Mouse (Mus musculus) spleen, adult 2 months (tissue): ENCODE measurements around the gene Rad9b. TPM values are rescaled to one million over a fixed set of nuclear protein-coding genes. Genes with fewer than 3 reads are reported as not detected.

Source experiments
- DNase-seq, 2 experiments: peaks; one replicate each; pipeline versions ENCODE4 v3.0.0 to v3.0.0-alpha.2; 2012 to 2021; ENCODE audit warnings: low spot score in 2 of 2, low read depth in 1 of 2
- H3K27ac ChIP-seq: fragments of 200-500 bp; 2 replicates; pipeline ENCODE4 v1.5.1; 2012; ENCODE audit warnings: low read length, inconsistent platforms; ENCODE audit not compliant: insufficient read depth
- H3K27me3 ChIP-seq: fragments of 200-500 bp; 2 replicates; pipeline ENCODE4 v1.6.1; 2012; ENCODE audit warnings: mild to moderate bottlenecking, moderate library complexity, low read length, inconsistent platforms; ENCODE audit not compliant: control insufficient read depth, insufficient read depth
- H3K36me3 ChIP-seq: fragments of 200-500 bp; 2 replicates; pipeline ENCODE4 v1.6.1; 2012; ENCODE audit warnings: mild to moderate bottlenecking, low read length, inconsistent platforms; ENCODE audit not compliant: control insufficient read depth, insufficient read depth
- H3K4me1 ChIP-seq: fragments of 200-500 bp; 2 replicates; pipeline ENCODE4 v1.6.1; 2011; ENCODE audit warnings: inconsistent platforms; ENCODE audit not compliant: control insufficient read depth, insufficient read depth, insufficient read length
- H3K4me3 ChIP-seq: fragments of 200-500 bp; 2 replicates; pipeline ENCODE4 v1.5.1; 2011; ENCODE audit warnings: mild to moderate bottlenecking, inconsistent platforms; ENCODE audit not compliant: insufficient read depth, insufficient read length; ENCODE audit errors: extremely low read depth
- CTCF ChIP-seq: fragments of 200-500 bp; IDR thresholded peaks from 2 replicates; pipeline ENCODE4 v1.5.1; 2011; ENCODE audit warnings: mild to moderate bottlenecking, inconsistent platforms; ENCODE audit not compliant: insufficient read depth, insufficient read length, insufficient replicate concordance; ENCODE audit errors: extremely low read depth
- POLR2A ChIP-seq: fragments of 200-500 bp; IDR thresholded peaks from 2 replicates; pipeline ENCODE4 v1.6.1; 2011; ENCODE audit warnings: low read depth, low read length, inconsistent platforms
- WGBS: fragments of 180-500 bp; shearing (Covaris S2); methylation state at CpG from one replicate; pipeline ENCODE4 v1.1.7; 2018; 5-methylcytosine and 5-hydroxymethylcytosine counted together
- polyA plus RNA-seq: library from polyadenylated mRNA; depleted of rRNA; stranded (reverse); fragments of >200 nt; gene quantifications from 2 replicates; pipeline ENCODE4 v1.2.3, GENCODE M21; 2012

Gene Rad9b
- polyA plus RNA-seq, 1 experiment, result 3.8 TPM

DNA sequence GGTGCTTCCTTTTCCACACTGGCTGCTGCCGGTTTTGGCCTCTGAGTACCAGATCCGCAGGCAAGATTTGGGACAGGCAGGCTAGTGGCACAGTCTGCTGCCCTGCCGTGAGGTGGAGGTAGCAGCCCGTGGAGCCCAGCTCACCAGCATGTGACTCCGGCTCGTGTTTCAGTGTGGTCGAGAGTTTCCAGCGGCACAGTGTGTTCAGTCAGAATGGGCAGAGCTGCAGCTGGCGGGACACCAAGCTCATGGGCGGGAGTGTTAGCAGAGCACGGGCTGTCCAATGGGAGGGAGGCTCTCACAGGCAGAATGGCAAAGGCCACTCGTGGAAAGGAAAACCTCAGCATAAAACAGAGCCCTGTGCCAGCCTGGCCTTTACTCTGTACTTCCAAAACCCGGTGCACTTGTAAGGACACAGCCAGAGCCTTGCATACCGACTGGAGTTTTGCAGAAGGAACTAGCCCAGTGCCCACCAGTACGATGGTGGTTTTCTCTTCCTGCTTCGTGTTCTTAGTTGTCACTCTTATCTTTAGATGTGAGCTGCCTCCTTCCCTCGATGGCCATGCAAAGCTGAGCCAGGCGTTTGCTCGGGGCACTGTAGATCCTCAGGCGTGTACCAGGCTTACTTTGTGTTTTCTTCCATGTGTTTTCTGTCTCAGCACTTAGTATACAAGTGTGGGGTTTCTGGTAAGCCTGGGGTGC is 38.9 kb downstream of the Rad9b start:
- Histone ChIP-seq H3K4me3 (no peak overlapping the region), H3K4me1 (peaks cover 41% of the 10 kb centered on the region; the same call in 1 of the 2 replicates), H3K27me3 (no peaks in the 10 kb centered on the region), H3K27ac (peak overlapping the region; percentile 49), H3K36me3 (peaks cover 15% of the 10 kb centered on the region)
- TF ChIP-seq POLR2A, result no peak
- TF ChIP-seq CTCF, result no peak
- 4% methylated on average over 20 of the region's 20 CpGs for WGBS
- peak; percentile 59 to 64 for DNase-seq

DNA sequence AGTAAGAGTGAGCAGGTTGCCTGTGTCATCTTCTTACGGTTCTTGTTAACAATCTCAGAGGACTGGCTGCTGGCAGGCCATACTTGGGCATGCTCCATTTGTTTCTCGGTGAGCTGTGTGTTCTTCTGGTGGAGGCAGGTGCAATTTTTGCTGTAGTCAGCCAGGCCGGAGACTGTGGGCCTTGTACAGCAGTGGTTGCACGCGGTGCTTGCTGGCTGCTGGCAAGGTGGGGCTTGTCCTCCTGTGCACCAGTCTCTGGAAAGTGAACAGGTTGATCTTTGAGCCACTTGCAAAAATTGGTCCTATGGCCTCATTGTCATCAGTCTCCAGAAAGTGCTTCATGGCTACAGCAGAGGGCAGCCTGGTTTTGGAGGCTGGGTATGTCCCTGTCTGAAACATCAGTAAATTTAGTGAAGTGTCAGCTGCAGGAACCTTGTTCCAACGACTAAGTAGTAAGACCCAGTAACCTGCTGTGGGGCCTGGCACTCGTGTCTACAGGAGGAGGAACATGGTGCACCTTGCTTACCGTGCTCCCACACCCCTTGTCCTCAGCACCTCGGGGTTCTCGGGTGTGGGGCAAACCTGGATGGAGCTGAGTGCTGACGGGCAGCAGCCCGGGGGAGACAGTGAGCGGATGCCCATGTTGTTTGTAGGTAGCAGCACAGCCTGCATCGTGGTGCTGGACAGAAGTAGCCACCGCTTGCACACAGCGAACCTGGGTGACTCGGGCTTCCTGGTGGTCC is 40.9 kb downstream of the Rad9b start:
- Histone ChIP-seq H3K27ac (peak overlapping the region; percentile 1; the same call in 1 of the 2 replicates), H3K4me3 (no peak overlapping the region), H3K27me3 (no peaks in the 10 kb centered on the region), H3K36me3 (peaks cover 17% of the 10 kb centered on the region), H3K4me1 (peaks cover 41% of the 10 kb centered on the region; the same call in 1 of the 2 replicates)
- no peak for TF ChIP-seq POLR2A
- no peak for TF ChIP-seq CTCF
- WGBS, result 72% methylated on average over 17 of the region's 17 CpGs
- no peak for DNase-seq

DNA sequence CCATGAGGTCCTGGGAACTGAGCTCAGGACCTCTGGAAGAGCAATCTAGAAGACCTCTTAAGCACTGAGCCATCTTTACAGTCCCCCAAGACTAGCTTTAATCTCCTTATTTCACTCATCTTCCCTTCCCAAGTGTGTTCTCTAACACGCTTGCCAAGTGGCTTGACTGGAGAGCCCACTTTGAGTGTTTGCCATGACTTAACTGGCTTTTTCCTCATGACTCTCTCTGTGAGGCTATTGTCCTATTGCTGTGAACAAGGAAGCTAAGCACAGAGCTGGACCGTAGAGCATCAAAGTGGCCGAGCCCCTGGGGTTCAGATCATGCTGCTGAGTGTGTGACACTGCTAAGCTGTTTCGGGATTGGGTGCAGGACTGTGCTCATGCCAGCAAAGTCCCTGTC is 41.7 kb downstream of the Rad9b start:
- H3K4me3 ChIP-seq, result no peak overlapping the region
- no peak overlapping the region for H3K27ac ChIP-seq
- H3K4me1 ChIP-seq, result peaks cover 36% of the 10 kb centered on the region; the same call in 1 of the 2 replicates
- no peak for DNase-seq
- 97% methylated on average over 4 of the region's 4 CpGs for WGBS
- peaks cover 18% of the 10 kb centered on the region for H3K36me3 ChIP-seq
- no peak for TF ChIP-seq CTCF
- TF ChIP-seq POLR2A, result no peak
- no peaks in the 10 kb centered on the region for H3K27me3 ChIP-seq

DNA sequence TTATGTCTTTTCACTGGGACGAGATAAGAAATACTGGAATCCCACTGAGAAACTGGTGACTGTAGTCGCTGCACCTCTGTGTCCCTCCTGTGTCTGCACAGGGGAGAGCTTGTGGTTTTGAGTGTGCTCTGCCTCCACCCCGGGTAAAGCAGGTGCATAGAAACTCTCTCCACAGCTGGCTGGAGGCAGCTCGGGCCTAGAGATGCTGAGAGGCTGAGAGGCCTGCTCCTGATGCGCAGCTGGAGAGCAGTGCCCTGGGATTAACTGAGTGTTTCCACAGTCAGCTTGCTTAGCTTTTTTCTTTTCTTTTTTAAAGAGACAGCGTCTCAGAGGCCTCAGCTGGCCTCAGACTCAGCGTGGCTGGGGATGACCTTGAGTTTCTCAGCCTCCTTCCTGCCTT is 42.3 kb downstream of the Rad9b start:
- Histone ChIP-seq H3K4me3 (no peak overlapping the region), H3K4me1 (peaks cover 30% of the 10 kb centered on the region; the same call in 1 of the 2 replicates), H3K27ac (peak overlapping the region; percentile 25; the same call in 1 of the 2 replicates), H3K36me3 (peaks cover 18% of the 10 kb centered on the region), H3K27me3 (no peaks in the 10 kb centered on the region)
- WGBS, result 32% methylated on average over 7 of the region's 7 CpGs
- peak in 1 of 2 experiments; percentile 20 for DNase-seq
- no peak for TF ChIP-seq POLR2A
- TF ChIP-seq CTCF, result no peak

DNA sequence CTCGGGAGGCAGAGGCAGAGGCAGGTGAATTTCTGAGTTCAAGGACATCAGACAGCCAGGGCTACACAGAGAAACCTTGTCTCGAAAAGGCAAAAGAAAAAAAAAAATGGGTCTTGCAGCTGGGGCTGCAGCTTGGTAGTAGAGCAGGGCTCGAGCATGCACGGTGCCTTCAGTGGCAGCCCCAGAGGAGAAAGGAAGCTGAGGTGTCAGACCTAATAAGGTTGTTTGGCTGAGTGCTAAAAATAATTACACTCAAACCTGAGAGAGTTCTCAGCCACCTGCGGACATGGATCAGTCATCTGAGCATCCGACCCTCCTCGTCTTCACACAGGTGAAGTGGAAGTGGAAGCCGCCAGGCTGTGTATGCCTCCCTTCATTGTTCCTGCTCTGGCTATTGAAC is 43.3 kb downstream of the Rad9b start:
- WGBS, result 33% methylated on average over 8 of the region's 8 CpGs
- TF ChIP-seq POLR2A, result no peak
- no peak for TF ChIP-seq CTCF
- no peak for DNase-seq

DNA sequence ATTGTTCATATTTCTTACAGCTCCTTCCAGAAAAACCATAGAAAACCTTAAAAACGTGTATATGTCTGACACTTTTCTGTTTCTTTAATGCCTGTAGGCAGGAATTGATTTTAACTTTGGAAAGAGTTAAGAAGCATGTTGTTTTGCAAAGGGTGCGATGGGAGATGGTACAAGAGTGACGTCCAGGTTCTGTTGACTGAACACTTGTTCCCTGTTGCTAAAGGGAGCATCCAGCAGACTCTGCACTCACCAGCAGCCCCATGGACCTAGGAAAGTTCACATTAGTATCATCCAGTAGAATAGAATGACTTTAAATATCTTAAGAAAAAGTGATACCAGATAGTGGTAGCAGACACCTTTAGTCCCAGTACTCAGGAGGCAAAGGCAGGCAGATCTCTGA is 47.5 kb downstream of the Rad9b start:
- H3K36me3 ChIP-seq, result peaks cover 10% of the 10 kb centered on the region
- no peak for TF ChIP-seq POLR2A
- no peak for TF ChIP-seq CTCF
- no peak overlapping the region for H3K27ac ChIP-seq
- WGBS, result 93% methylated on average over 3 of the region's 3 CpGs
- no peak overlapping the region for H3K4me3 ChIP-seq
- H3K27me3 ChIP-seq, result no peaks in the 10 kb centered on the region
- no peak for DNase-seq
- H3K4me1 ChIP-seq, result peaks cover 16% of the 10 kb centered on the region; the same call in 1 of the 2 replicates

More for the DNA sequence above, 43.3 kb downstream of the Rad9b start:
- peak overlapping the region; percentile 62 for H3K27ac ChIP-seq
- peaks cover 28% of the 10 kb centered on the region; the same call in 1 of the 2 replicates for H3K4me1 ChIP-seq
- H3K4me3 ChIP-seq, result no peak overlapping the region
- H3K36me3 ChIP-seq, result peaks cover 18% of the 10 kb centered on the region
- no peaks in the 10 kb centered on the region for H3K27me3 ChIP-seq

DNA sequence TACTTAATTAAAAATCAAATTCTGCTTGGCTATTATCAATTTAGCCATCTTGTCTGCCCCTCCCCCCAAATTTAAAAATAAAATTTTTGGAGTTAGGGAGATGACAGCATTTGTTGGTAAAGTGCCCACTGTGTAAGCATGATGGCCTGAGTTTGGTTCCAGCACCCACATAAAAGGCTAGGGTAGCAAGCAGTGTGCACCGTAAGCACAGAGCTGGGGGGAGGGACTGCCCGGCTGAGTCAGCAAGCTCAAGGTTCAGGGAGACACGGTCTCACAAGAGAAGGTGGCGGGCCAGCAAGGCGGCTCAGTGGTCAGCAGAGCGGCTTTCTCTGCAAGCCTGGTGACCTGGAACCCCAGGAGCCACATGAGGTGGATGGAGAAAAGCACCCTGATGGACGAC is 48.6 kb downstream of the Rad9b start:
- Histone ChIP-seq H3K27me3 (no peaks in the 10 kb centered on the region), H3K36me3 (peaks cover 9% of the 10 kb centered on the region), H3K4me3 (no peak overlapping the region), H3K4me1 (peaks cover 9% of the 10 kb centered on the region; the same call in 1 of the 2 replicates), H3K27ac (no peak overlapping the region)
- 89% methylated on average over 7 of the region's 7 CpGs for WGBS
- no peak for DNase-seq
- no peak for TF ChIP-seq POLR2A
